Mouse (Mus musculus): ENCODE results near the gene Farp1.

GRCm38 (mm10) chr14:121107707-121108285, 72.8 kb downstream of the Farp1 start:
- TF ChIP-seq CTCF (IDR thresholded peaks at IDR 0.05; ENCODE audit: borderline replicate concordance, extremely low read depth, insufficient read depth, insufficient read length) (no peak), POLR2A (IDR thresholded peaks at IDR 0.05; ENCODE audit: borderline replicate concordance, extremely low read depth, insufficient read depth, insufficient read length, poor library complexity, severe bottlenecking) (no peak)
